Mouse (Mus musculus): ENCODE data around the gene BC034090. TPM values are rescaled to one million over a fixed set of nuclear protein-coding genes. Genes with fewer than 3 reads are reported as not detected.
"Not testable (repeated sequence)": the region's sequence is repeated elsewhere in the genome, so short reads cannot be mapped to it uniquely, and the experiment has no call there.

Gene BC034090
- polyA plus RNA-seq, 1 experiment from 2014 or later: 3.4 TPM

- Histone ChIP-seq H3K9ac (replicated peaks; ENCODE audit: low read length) (no peak overlapping the region), H3K27ac (replicated peaks; ENCODE audit: low read depth, low read length) (no peak overlapping the region), H3K4me1 (ENCODE audit: control insufficient read depth, insufficient read depth, low read length) (no peaks in the 10 kb centered on the region), H3K9me3 (ENCODE audit: control insufficient read depth, low read length) (no peaks in the 10 kb centered on the region), H3K36me3 (ENCODE audit: control insufficient read depth, insufficient read depth, low read length) (peaks cover 28% of the 10 kb centered on the region), H3K27me3 (ENCODE audit: control insufficient read depth, insufficient read depth, low read length) (no peaks in the 10 kb centered on the region), H3K4me3 (replicated peaks; ENCODE audit: low read depth, low read length) (no peak overlapping the region), H3K4me2 (ENCODE audit: low read length) (no peak overlapping the region)
- ATAC-seq (ENCODE audit: low FRiP score, low TSS enrichment) (no peak), DNase-seq (no peak)
- WGBS: 83% methylated on average over 4 of the region's 4 CpGs
These were observed 31.5 kb upstream of the BC034090 start for GRCm38 (mm10) chr1:155275793-155276192.

GRCm38 (mm10) chr1:155274976-155275375, 30.7 kb upstream of the BC034090 start:
- no peak overlapping the region for H3K4me2 ChIP-seq (ENCODE audit: low read length)
- no peak for ATAC-seq (ENCODE audit: low FRiP score, low TSS enrichment)
- no peaks in the 10 kb centered on the region for H3K27me3 ChIP-seq (ENCODE audit: control insufficient read depth, insufficient read depth, low read length)
- no peaks in the 10 kb centered on the region for H3K9me3 ChIP-seq (ENCODE audit: control insufficient read depth, low read length)
- no peak for DNase-seq
- no peak overlapping the region for H3K9ac ChIP-seq (replicated peaks; ENCODE audit: low read length)
- 89% methylated on average over 3 of the region's 3 CpGs for whole genome bisulfite sequencing
- peaks cover 20% of the 10 kb centered on the region for H3K36me3 ChIP-seq (ENCODE audit: control insufficient read depth, insufficient read depth, low read length)
- H3K4me1 ChIP-seq (ENCODE audit: control insufficient read depth, insufficient read depth, low read length): no peaks in the 10 kb centered on the region
- no peak overlapping the region for H3K27ac ChIP-seq (replicated peaks; ENCODE audit: low read depth, low read length)
- no peak overlapping the region for H3K4me3 ChIP-seq (replicated peaks; ENCODE audit: low read depth, low read length)

- no peak for DNase-seq
These were observed 28.7 kb upstream of the BC034090 start for GRCm38 (mm10) chr1:155272953-155273352.

GRCm38 (mm10) chr1:155262496-155262895, 18.3 kb upstream of the BC034090 start:
- not testable (repeated sequence) for H3K4me2 ChIP-seq (ENCODE audit: low read length); H3K9ac ChIP-seq (replicated peaks; ENCODE audit: low read length); H3K9me3 ChIP-seq (ENCODE audit: control insufficient read depth, low read length); H3K4me3 ChIP-seq (replicated peaks; ENCODE audit: low read depth, low read length); ATAC-seq (ENCODE audit: low FRiP score, low TSS enrichment); H3K27me3 ChIP-seq (ENCODE audit: control insufficient read depth, insufficient read depth, low read length); H3K27ac ChIP-seq (replicated peaks; ENCODE audit: low read depth, low read length); DNase-seq; H3K4me1 ChIP-seq (ENCODE audit: control insufficient read depth, insufficient read depth, low read length); H3K36me3 ChIP-seq (ENCODE audit: control insufficient read depth, insufficient read depth, low read length)
- WGBS: 95% methylated on average over 10 of the region's 10 CpGs

More at GRCm38 (mm10) chr1:155272953-155273352, 28.7 kb upstream of the BC034090 start:
- no peak overlapping the region for H3K4me3 ChIP-seq (replicated peaks; ENCODE audit: low read depth, low read length)
- WGBS: 96% methylated on average over 4 of the region's 4 CpGs
- no peaks in the 10 kb centered on the region for H3K9me3 ChIP-seq (ENCODE audit: control insufficient read depth, low read length)
- no peaks in the 10 kb centered on the region for H3K4me1 ChIP-seq (ENCODE audit: control insufficient read depth, insufficient read depth, low read length)
- ATAC-seq (ENCODE audit: low FRiP score, low TSS enrichment): no peak
- no peak overlapping the region for H3K27ac ChIP-seq (replicated peaks; ENCODE audit: low read depth, low read length)
- H3K27me3 ChIP-seq (ENCODE audit: control insufficient read depth, insufficient read depth, low read length): no peaks in the 10 kb centered on the region
- H3K9ac ChIP-seq (replicated peaks; ENCODE audit: low read length): no peak overlapping the region
- H3K4me2 ChIP-seq (ENCODE audit: low read length): no peak overlapping the region
- H3K36me3 ChIP-seq (ENCODE audit: control insufficient read depth, insufficient read depth, low read length): peaks cover 11% of the 10 kb centered on the region

GRCm38 (mm10) chr1:155254309-155254708, 10.1 kb upstream of the BC034090 start:
- WGBS: 92% methylated on average over 7 of the region's 8 CpGs
- H3K4me2 ChIP-seq (ENCODE audit: low read length): no peak overlapping the region
- ATAC-seq (ENCODE audit: low FRiP score, low TSS enrichment) (no peak), DNase-seq (no peak)
- H3K27ac ChIP-seq (replicated peaks; ENCODE audit: low read depth, low read length): no peak overlapping the region
- no peaks in the 10 kb centered on the region for H3K36me3 ChIP-seq (ENCODE audit: control insufficient read depth, insufficient read depth, low read length)
- no peaks in the 10 kb centered on the region for H3K27me3 ChIP-seq (ENCODE audit: control insufficient read depth, insufficient read depth, low read length)
- H3K9me3 ChIP-seq (ENCODE audit: control insufficient read depth, low read length): no peaks in the 10 kb centered on the region
- no peak overlapping the region for H3K9ac ChIP-seq (replicated peaks; ENCODE audit: low read length)
- H3K4me3 ChIP-seq (replicated peaks; ENCODE audit: low read depth, low read length): no peak overlapping the region
- H3K4me1 ChIP-seq (ENCODE audit: control insufficient read depth, insufficient read depth, low read length): no peaks in the 10 kb centered on the region

- DNase-seq (no peak), ATAC-seq (ENCODE audit: low FRiP score, low TSS enrichment) (no peak)
- H3K4me1 ChIP-seq (ENCODE audit: control insufficient read depth, insufficient read depth, low read length): no peaks in the 10 kb centered on the region
- no peaks in the 10 kb centered on the region for H3K9me3 ChIP-seq (ENCODE audit: control insufficient read depth, low read length)
- WGBS: 70% methylated on average over 12 of the region's 12 CpGs
- no peaks in the 10 kb centered on the region for H3K27me3 ChIP-seq (ENCODE audit: control insufficient read depth, insufficient read depth, low read length)
- H3K4me3 ChIP-seq (replicated peaks; ENCODE audit: low read depth, low read length): no peak overlapping the region
- no peak overlapping the region for H3K9ac ChIP-seq (replicated peaks; ENCODE audit: low read length)
- H3K4me2 ChIP-seq (ENCODE audit: low read length): no peak overlapping the region
- 0 out of 2 replicates have a peak overlapping the region, but pooled peaks have one; percentile 20 for H3K27ac ChIP-seq (replicated peaks; ENCODE audit: low read depth, low read length)
- no peaks in the 10 kb centered on the region for H3K36me3 ChIP-seq (ENCODE audit: control insufficient read depth, insufficient read depth, low read length)
These were observed 8.9 kb upstream of the BC034090 start for GRCm38 (mm10) chr1:155253126-155253525.

GRCm38 (mm10) chr1:155252631-155253121, 8.4 kb upstream of the BC034090 start:
- no peak overlapping the region for H3K4me2 ChIP-seq (ENCODE audit: low read length)
- no peaks in the 10 kb centered on the region for H3K36me3 ChIP-seq (ENCODE audit: control insufficient read depth, insufficient read depth, low read length)
- no peaks in the 10 kb centered on the region for H3K27me3 ChIP-seq (ENCODE audit: control insufficient read depth, insufficient read depth, low read length)
- DNase-seq: no peak
- 0 out of 2 replicates have a peak overlapping the region, but pooled peaks have one; percentile 8 for H3K27ac ChIP-seq (replicated peaks; ENCODE audit: low read depth, low read length)
- H3K4me1 ChIP-seq (ENCODE audit: control insufficient read depth, insufficient read depth, low read length): no peaks in the 10 kb centered on the region
- 42% methylated on average over 6 of the region's 6 CpGs for WGBS
- H3K9ac ChIP-seq (replicated peaks; ENCODE audit: low read length): no peak overlapping the region
- no peak overlapping the region for H3K4me3 ChIP-seq (replicated peaks; ENCODE audit: low read depth, low read length)
- ATAC-seq (ENCODE audit: low FRiP score, low TSS enrichment): no peak
- no peaks in the 10 kb centered on the region for H3K9me3 ChIP-seq (ENCODE audit: control insufficient read depth, low read length)

- Histone ChIP-seq H3K4me3 (replicated peaks; ENCODE audit: low read depth, low read length) (no peak overlapping the region), H3K4me1 (ENCODE audit: control insufficient read depth, insufficient read depth, low read length) (no peaks in the 10 kb centered on the region), H3K9ac (replicated peaks; ENCODE audit: low read length) (no peak overlapping the region), H3K36me3 (ENCODE audit: control insufficient read depth, insufficient read depth, low read length) (no peaks in the 10 kb centered on the region), H3K27me3 (ENCODE audit: control insufficient read depth, insufficient read depth, low read length) (no peaks in the 10 kb centered on the region), H3K9me3 (ENCODE audit: control insufficient read depth, low read length) (no peaks in the 10 kb centered on the region), H3K4me2 (ENCODE audit: low read length) (no peak overlapping the region), H3K27ac (replicated peaks; ENCODE audit: low read depth, low read length) (no peak overlapping the region)
- DNase-seq (no peak), ATAC-seq (ENCODE audit: low FRiP score, low TSS enrichment) (no peak)
- 82% methylated on average over 5 of the region's 5 CpGs for WGBS
These were observed 7.4 kb upstream of the BC034090 start for GRCm38 (mm10) chr1:155251596-155251995.

GRCm38 (mm10) chr1:155250531-155251135, 6.4 kb upstream of the BC034090 start:
- no peak overlapping the region for H3K4me3 ChIP-seq (replicated peaks; ENCODE audit: low read depth, low read length)
- H3K4me2 ChIP-seq (ENCODE audit: low read length): no peak overlapping the region
- ATAC-seq (ENCODE audit: low FRiP score, low TSS enrichment) (no peak), DNase-seq (no peak)
- no peak overlapping the region for H3K9ac ChIP-seq (replicated peaks; ENCODE audit: low read length)
- H3K4me1 ChIP-seq (ENCODE audit: control insufficient read depth, insufficient read depth, low read length): no peaks in the 10 kb centered on the region
- H3K9me3 ChIP-seq (ENCODE audit: control insufficient read depth, low read length): no peaks in the 10 kb centered on the region
- no peaks in the 10 kb centered on the region for H3K36me3 ChIP-seq (ENCODE audit: control insufficient read depth, insufficient read depth, low read length)
- H3K27me3 ChIP-seq (ENCODE audit: control insufficient read depth, insufficient read depth, low read length): no peaks in the 10 kb centered on the region
- no peak overlapping the region for H3K27ac ChIP-seq (replicated peaks; ENCODE audit: low read depth, low read length)
- 36% methylated on average over 4 of the region's 4 CpGs for WGBS
